Mouse (Mus musculus) limb, embryonic 13.5 days (tissue): ENCODE results near the gene Gm6676. TPM values are rescaled to one million over a fixed set of nuclear protein-coding genes. Genes with fewer than 3 reads are reported as not detected.
"Not testable (repeated sequence)": the region's sequence is repeated elsewhere in the genome, so short reads cannot be mapped to it uniquely, and the experiment has no call there.

Experiments
- ATAC-seq: fragments of 200-750 bp; cut with Nextera tagmentation; 2 replicates; pipeline ENCODE4 v1.8.0; 2017; ENCODE audit warnings: low read depth, moderate number of reproducible peaks, moderate TSS enrichment; ENCODE audit not compliant: low FRiP score
- H3K27ac ChIP-seq: fragments of 300-500 bp; sonication (generic); 2 replicates; pipeline ENCODE4 v1.5.1; 2015; ENCODE audit warnings: inconsistent platforms, mild to moderate bottlenecking, moderate library complexity
- H3K27me3 ChIP-seq: fragments of 300-500 bp; sonication (generic); 2 replicates; pipeline ENCODE4 v1.6.1; 2015; ENCODE audit warnings: mild to moderate bottlenecking, inconsistent platforms
- H3K36me3 ChIP-seq: fragments of 300-500 bp; sonication (generic); 2 replicates; pipeline ENCODE4 v1.6.1; 2015; ENCODE audit warnings: inconsistent platforms, mild to moderate bottlenecking, moderate library complexity
- H3K4me1 ChIP-seq: fragments of 300-500 bp; sonication (generic); 2 replicates; pipeline ENCODE4 v1.6.1; 2015; ENCODE audit warnings: inconsistent platforms
- H3K4me2 ChIP-seq: fragments of 300-500 bp; sonication (generic); replicated peaks from 2 replicates; pipeline ENCODE4 v1.6.1; 2015; ENCODE audit warnings: inconsistent platforms, mild to moderate bottlenecking, moderate library complexity
- H3K4me3 ChIP-seq: fragments of 300-500 bp; sonication (generic); 2 replicates; pipeline ENCODE4 v1.5.1; 2015; ENCODE audit warnings: moderate library complexity, mild to moderate bottlenecking, inconsistent platforms
- H3K9ac ChIP-seq: fragments of 300-500 bp; sonication (generic); 2 replicates; pipeline ENCODE4 v1.6.1; 2015; ENCODE audit warnings: mild to moderate bottlenecking, inconsistent platforms
- H3K9me3 ChIP-seq: fragments of 300-500 bp; sonication (generic); 2 replicates; pipeline ENCODE4 v1.6.1; 2016; ENCODE audit warnings: inconsistent platforms
- WGBS: fragments of 180-500 bp; shearing (Covaris S2); methylation state at CpG from one replicate; pipeline ENCODE4 v1.1.7; 2015; 5-methylcytosine and 5-hydroxymethylcytosine counted together
- polyA plus RNA-seq: library from polyadenylated mRNA; unstranded; fragments of >200 nt; fragmentation: Nextera tagmentation; extraction: Ambion mirVana; gene quantifications from 2 replicates; pipeline ENCODE4 v1.2.1, GENCODE M21; 2015

Gene Gm6676
- not detected in 2 replicates for polyA plus RNA-seq

DNA sequence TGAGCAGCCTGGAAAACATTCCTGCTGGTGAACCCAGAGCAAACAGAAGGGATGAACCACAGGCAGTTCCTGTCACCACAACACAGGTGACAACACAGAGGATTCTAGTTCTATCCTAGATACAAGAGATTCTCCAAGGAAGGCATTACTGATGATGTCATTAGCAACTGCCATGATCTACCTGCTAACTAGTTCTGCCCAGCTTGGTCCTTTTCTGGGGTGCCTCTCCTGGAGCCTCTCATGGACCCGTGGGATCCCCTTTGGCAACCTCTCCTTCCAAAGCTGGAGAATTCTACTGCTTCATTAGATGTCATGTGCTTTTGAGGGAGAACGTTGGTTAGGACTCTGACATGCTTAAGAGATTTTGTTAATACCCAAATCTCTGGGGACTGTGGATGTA is at the start of gene Gm6676:
Gene Gm6676 (minus strand): TSS at position 101 of the 400 bp plus-strand sequence.
- H3K27ac ChIP-seq, H3K9me3 ChIP-seq, H3K27me3 ChIP-seq, H3K4me3 ChIP-seq, H3K4me2 ChIP-seq, H3K36me3 ChIP-seq, H3K4me1 ChIP-seq, H3K9ac ChIP-seq, ATAC-seq: not testable (repeated sequence)
- WGBS: no CpG with 5 or more reads among the region's 2 CpGs

DNA sequence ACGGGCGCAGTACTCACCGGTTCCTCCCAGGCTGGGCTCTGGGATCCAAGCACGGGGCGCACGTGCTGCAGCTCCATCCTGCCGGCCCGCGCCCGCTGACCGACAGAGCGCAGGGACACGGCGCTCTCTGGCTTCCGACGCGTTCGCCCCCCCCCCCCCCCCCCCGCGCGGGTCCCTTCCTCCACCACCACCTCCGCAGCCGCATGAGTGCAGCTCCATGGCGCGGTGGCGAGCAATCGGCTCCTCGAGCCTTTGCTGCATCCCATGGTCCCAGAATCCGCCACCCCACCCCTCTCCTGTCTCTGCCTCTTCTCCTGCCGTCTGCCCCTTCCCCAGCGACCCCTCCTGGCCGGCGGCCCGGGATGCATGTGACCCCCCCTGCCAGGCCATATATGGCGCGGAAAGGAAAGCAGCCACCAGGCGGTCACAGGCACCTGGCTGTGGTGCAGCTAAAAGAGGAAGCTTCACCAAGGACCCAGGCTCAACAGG is 49.3 kb upstream of the Gm6676 start, which contains the start of gene Gm3512:
Gene Gm3512 (minus strand): TSS at position 51 of the 489 bp plus-strand sequence.
- WGBS: no CpG with 5 or more reads among the region's 37 CpGs
- H3K4me2 ChIP-seq, H3K36me3 ChIP-seq, H3K27me3 ChIP-seq, H3K4me3 ChIP-seq, H3K9ac ChIP-seq, H3K27ac ChIP-seq, H3K9me3 ChIP-seq, ATAC-seq, H3K4me1 ChIP-seq: not testable (repeated sequence)

DNA sequence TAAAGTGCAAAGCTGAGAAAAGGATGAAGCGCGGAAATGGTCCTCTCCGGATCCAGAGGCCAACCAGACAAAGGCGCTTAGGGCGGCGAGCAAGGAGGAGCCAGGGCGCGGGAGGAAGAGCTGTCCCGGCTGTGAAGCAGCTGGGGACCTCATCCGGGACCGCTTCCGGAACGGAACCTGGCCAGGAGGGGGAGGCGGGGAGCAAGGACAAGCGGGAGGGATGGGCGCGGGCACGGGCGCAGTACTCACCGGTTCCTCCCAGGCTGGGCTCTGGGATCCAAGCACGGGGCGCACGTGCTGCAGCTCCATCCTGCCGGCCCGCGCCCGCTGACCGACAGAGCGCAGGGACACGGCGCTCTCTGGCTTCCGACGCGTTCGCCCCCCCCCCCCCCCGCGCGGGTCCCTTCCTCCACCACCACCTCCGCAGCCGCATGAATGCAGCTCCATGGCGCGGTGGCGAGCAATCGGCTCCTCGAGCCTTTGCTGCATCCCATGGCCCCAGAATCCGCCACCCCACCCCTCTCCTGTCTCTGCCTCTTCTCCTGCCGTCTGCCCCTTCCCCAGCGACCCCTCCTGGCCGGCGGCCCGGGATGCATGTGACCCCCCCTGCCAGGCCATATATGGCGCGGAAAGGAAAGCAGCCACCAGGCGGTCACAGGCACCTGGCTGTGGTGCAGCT is 19.9 kb downstream of the Gm6676 start:
- H3K9ac ChIP-seq: peak overlapping the region; percentile 66
- not testable (repeated sequence) for H3K9me3 ChIP-seq, H3K4me1 ChIP-seq, H3K36me3 ChIP-seq, H3K27ac ChIP-seq, H3K27me3 ChIP-seq
- peak overlapping the region; percentile 62 for H3K4me2 ChIP-seq
- ATAC-seq: peak; percentile 64; the same call in 1 of the 2 replicates
- peak overlapping the region; percentile 48 for H3K4me3 ChIP-seq
- WGBS: 0% methylated on average over 11 of the region's 54 CpGs

DNA sequence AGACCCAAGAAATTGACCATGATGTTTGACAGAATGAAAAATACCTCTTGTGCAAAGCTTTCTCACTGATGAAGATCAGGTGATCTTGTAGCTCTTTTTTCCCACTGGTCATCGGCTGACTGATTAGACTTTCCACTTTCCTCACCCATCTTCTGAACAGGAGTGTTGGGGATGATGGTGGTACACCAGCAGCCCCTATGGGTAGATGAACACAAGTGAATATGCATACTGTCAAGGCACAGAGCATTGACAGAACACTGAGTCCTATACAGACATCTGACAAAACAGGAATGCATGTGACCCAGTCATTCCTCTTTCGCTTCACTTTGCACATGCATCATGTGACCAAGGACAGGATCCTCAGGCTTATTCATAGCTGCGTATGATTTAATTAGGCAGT is 24.7 kb downstream of the Gm6676 start, which contains the start of gene Gm3696:
Gene Gm3696 (minus strand): TSS at position 101 of the 400 bp plus-strand sequence.
- ATAC-seq, H3K27ac ChIP-seq, H3K4me3 ChIP-seq, H3K9ac ChIP-seq, H3K27me3 ChIP-seq, H3K4me2 ChIP-seq, H3K9me3 ChIP-seq, H3K36me3 ChIP-seq, H3K4me1 ChIP-seq: not testable (repeated sequence)
- WGBS: 95% methylated on average over 1 of the region's 3 CpGs

Other genes with a start within 250 kb of the Gm6676 start
- 0.74 and 0.94 TPM in 2 replicates for gene Gm3667, start 235.4 kb downstream of the Gm6676 start, polyA plus RNA-seq
- not detected in 2 replicates for gene Gm6356, start 151.6 kb downstream of the Gm6676 start, polyA plus RNA-seq
- gene Gm10406, start 98.0 kb downstream of the Gm6676 start, polyA plus RNA-seq: 0.93 and 1.0 TPM in 2 replicates
- not detected in 2 replicates for gene Gm3685, start 80.4 kb downstream of the Gm6676 start, polyA plus RNA-seq
- 0.98 and 1.1 TPM in 2 replicates for gene Gm3696, start 24.8 kb downstream of the Gm6676 start, polyA plus RNA-seq
- 3.9 and 4.9 TPM in 2 replicates for gene Gm3512, start 49.1 kb upstream of the Gm6676 start, polyA plus RNA-seq
- not detected in 2 replicates for gene Gm16434, start 69.1 kb upstream of the Gm6676 start, polyA plus RNA-seq
- gene Gm3727, start 139.3 kb upstream of the Gm6676 start, polyA plus RNA-seq: not detected in 2 replicates
- gene Gm3739, start 189.6 kb upstream of the Gm6676 start, polyA plus RNA-seq: 0.71 and 1.1 TPM in 2 replicates
- gene Gm5797, start 207.0 kb upstream of the Gm6676 start, polyA plus RNA-seq: not detected in 2 replicates
- gene Gm8374, start 239.7 kb upstream of the Gm6676 start, polyA plus RNA-seq: not detected in 2 replicates